Mouse (Mus musculus) Patski (cell line): Measurements from ENCODE around the gene Gm21885. TPM values are rescaled to one million over a fixed set of nuclear protein-coding genes. Genes with fewer than 3 reads are reported as not detected.

Source experiments
- ATAC-seq: fragments of 100-300 bp; one replicate; pipeline ENCODE4 v1.8.0; 2021
- CTCF ChIA-PET: fragments of 350-600 bp; sonication (Branson Sonifier 250); formaldehyde crosslinking; loops from one replicate; lab custom pipeline; 2022; ENCODE audit warnings: inconsistent platforms; lab: Charles Lee
- POLR2A ChIA-PET: fragments of 350-600 bp; sonication (Branson Sonifier 250); formaldehyde crosslinking; loops from one replicate; lab custom pipeline; 2022; ENCODE audit warnings: antibody characterized with exemption, inconsistent platforms; lab: Charles Lee
- DNase-seq: peaks from one replicate; pipeline ENCODE4 v3.0.0-alpha.2; 2011; ENCODE audit warnings: low read depth, low spot score
- H3K27me3 ChIP-seq: fragments of 371-371 bp; one replicate; pipeline ENCODE4 v1.5.1; 2021
- CTCF ChIP-seq: fragments of 100-300 bp; IDR thresholded peaks from one replicate; pipeline ENCODE4 v1.5.1; 2021
- in situ Hi-C: fragments of 300-500 bp; cut with MboI; formaldehyde crosslinking; loops from 3 replicates; pipeline ENCODE4 v1.11.1; 2018; ENCODE audit warnings: low pct_unique_long_range_greater_than_20kb, mixed read lengths
- polyA plus RNA-seq: library from polyadenylated mRNA; unstranded; gene quantifications from one replicate; pipeline ENCODE4 v1.2.3, GENCODE M21; 2021

Gene Gm21885
- polyA plus RNA-seq, 1 experiment from 2014 or later, result not detected

GRCm38 (mm10) chr11:94268761-94269160 is 12.9 kb upstream of the Gm21885 start:
- no peaks in the 10 kb centered on the region for H3K27me3 ChIP-seq
- in situ Hi-C loops, result no loop called here
- TF ChIP-seq CTCF, result no peak
- ATAC-seq (no peak), DNase-seq (no peak)
- ChIA-PET POLR2A (no interaction called here), CTCF (no interaction called here)

GRCm38 (mm10) chr11:94269906-94270305 is 11.8 kb upstream of the Gm21885 start:
- CTCF ChIA-PET, result no interaction called here
- DNase-seq (no peak), ATAC-seq (no peak)
- H3K27me3 ChIP-seq, result no peaks in the 10 kb centered on the region
- in situ Hi-C loops, result loop anchor here (5.0 kb wide), 1 partner anchor 143 kb away; no protein-coding TSS in a partner anchor
- POLR2A ChIA-PET, result no interaction called here
- TF ChIP-seq CTCF, result no peak

- in situ Hi-C loops, result loop anchor here (5.0 kb wide), 1 partner anchor 144 kb away; no protein-coding TSS in a partner anchor
- no peak for TF ChIP-seq CTCF
- ATAC-seq (no peak), DNase-seq (no peak)
- POLR2A ChIA-PET, result no interaction called here
- CTCF ChIA-PET, result no interaction called here
- H3K27me3 ChIP-seq, result no peaks in the 10 kb centered on the region
Observed at GRCm38 (mm10) chr11:94271015-94271414, 10.7 kb upstream of the Gm21885 start.

GRCm38 (mm10) chr11:94272960-94273927 is 8.4 kb upstream of the Gm21885 start:
- H3K27me3 ChIP-seq, result no peaks in the 10 kb centered on the region
- no peak for ATAC-seq
- CTCF ChIA-PET, result interaction anchor here (1.0 to 3.9 kb wide), 2 partner anchors 47 to 145 kb away, joined by 3 to 18 read pairs; no protein-coding TSS in a partner anchor
- DNase-seq, result no peak
- POLR2A ChIA-PET, result no interaction called here
- TF ChIP-seq CTCF, result no peak
- in situ Hi-C loops, result loop anchor here (5.0 kb wide), 1 partner anchor 146 kb away; no protein-coding TSS in a partner anchor

- no peak for ATAC-seq
- ChIA-PET POLR2A (interaction anchor here (1.5 kb wide), 1 partner anchor 146 kb away, joined by 3 read pairs; no protein-coding TSS in a partner anchor), CTCF (interaction anchor here (1.0 to 3.9 kb wide), 2 partner anchors 28 to 146 kb away, joined by 3 to 18 read pairs; no protein-coding TSS in a partner anchor)
- in situ Hi-C loops, result loop anchor here (5.0 kb wide), 1 partner anchor 147 kb away; no protein-coding TSS in a partner anchor
- no peaks in the 10 kb centered on the region for H3K27me3 ChIP-seq
- DNase-seq, result no peak
- TF ChIP-seq CTCF, result no peak
Observed at GRCm38 (mm10) chr11:94274206-94274867, 7.3 kb upstream of the Gm21885 start.

GRCm38 (mm10) chr11:94275226-94275625 is 6.4 kb upstream of the Gm21885 start:
- DNase-seq, result no peak
- ATAC-seq, result no peak
- TF ChIP-seq CTCF, result no peak
- ChIA-PET CTCF (interaction anchor here (1.0 to 3.9 kb wide), 4 partner anchors 29 to 147 kb away, joined by 3 to 23 read pairs (median 18); no protein-coding TSS in a partner anchor), POLR2A (interaction anchor here (1.1 to 1.5 kb wide), 2 partner anchors 44 to 147 kb away, joined by 3 read pairs; no protein-coding TSS in a partner anchor)
- in situ Hi-C loops, result loop anchor here (5.0 kb wide), 1 partner anchor 38 kb away; no protein-coding TSS in a partner anchor
- no peaks in the 10 kb centered on the region for H3K27me3 ChIP-seq

GRCm38 (mm10) chr11:94275686-94276085 is 6.0 kb upstream of the Gm21885 start:
- CTCF ChIA-PET, result interaction anchor here (1.1 to 3.9 kb wide), 8 partner anchors 8 to 254 kb away, joined by 3 to 23 read pairs (median 6); no protein-coding TSS in a partner anchor
- no peak for TF ChIP-seq CTCF
- in situ Hi-C loops, result loop anchor here (5.0 kb wide), 1 partner anchor 38 kb away; no protein-coding TSS in a partner anchor
- ATAC-seq (no peak), DNase-seq (no peak)
- H3K27me3 ChIP-seq, result no peaks in the 10 kb centered on the region
- POLR2A ChIA-PET, result interaction anchor here (1.1 to 1.5 kb wide), 2 partner anchors 44 to 147 kb away, joined by 3 read pairs; no protein-coding TSS in a partner anchor

GRCm38 (mm10) chr11:94276869-94277337 is 4.8 kb upstream of the Gm21885 start:
- ATAC-seq, result peak; percentile 72
- in situ Hi-C loops, result loop anchor here (5.0 kb wide), 1 partner anchor 40 kb away; no protein-coding TSS in a partner anchor
- TF ChIP-seq CTCF, result peak; percentile 93
- DNase-seq, result peak; percentile 73
- no peaks in the 10 kb centered on the region for H3K27me3 ChIP-seq
- POLR2A ChIA-PET, result interaction anchor here (1.0 kb wide), 1 partner anchor 40 kb away, joined by 4 read pairs; no protein-coding TSS in a partner anchor
- CTCF ChIA-PET, result interaction anchor here (0.6 to 3.9 kb wide), 15 partner anchors 10 to 292 kb away, joined by 3 to 23 read pairs (median 4); partner anchors contain the start of gene Tob1

- TF ChIP-seq CTCF, result no peak
- DNase-seq (no peak), ATAC-seq (no peak)
- CTCF ChIA-PET, result no interaction called here
- in situ Hi-C loops, result no loop called here
- no peaks in the 10 kb centered on the region for H3K27me3 ChIP-seq
- POLR2A ChIA-PET, result interaction anchor here (0.7 to 1.1 kb wide), 2 partner anchors 14 to 70 kb away, joined by 6 read pairs; no protein-coding TSS in a partner anchor
Observed at GRCm38 (mm10) chr11:94282291-94282690, 618 bp downstream of the Gm21885 start.
